Mouse (Mus musculus) subcutaneous adipose tissue, adult 2 months (tissue): Measurements from ENCODE around the gene Iqch. TPM values are rescaled to one million over a fixed set of nuclear protein-coding genes. Genes with fewer than 3 reads are reported as not detected.

Source experiments
- polyA plus RNA-seq: library from polyadenylated mRNA; depleted of rRNA; stranded (reverse); fragments of >200 nt; gene quantifications from 2 replicates; pipeline ENCODE4 v1.2.3, GENCODE M21; 2012; ENCODE audit warnings: low replicate concordance; rRNA removed

Iqch gene
- not detected in 2 replicates for polyA plus RNA-seq

GRCm38 (mm10) chr9:63602043-63602939 lies at the start of gene Iqch, which contains the start of gene Aagab:
TSS of gene Iqch (minus strand) at chr9:63602493.
TSS of gene Aagab (plus strand) at chr9:63602660.

GRCm38 (mm10) chr9:63398611-63399462 lies 203.5 kb downstream of the Iqch start, which contains the start of gene 2300009A05Rik:
TSS of gene 2300009A05Rik (minus strand) at chr9:63399246.

GRCm38 (mm10) chr9:63377270-63378142 lies 224.8 kb downstream of the Iqch start, which contains the start of gene Map2k5:
TSS of gene Map2k5 (minus strand) at chr9:63377902.

Other genes starting within 250 kb of the Iqch start
- 33.3 and 40.8 TPM in 2 replicates for gene Map2k5, start 224.6 kb downstream of the Iqch start, polyA plus RNA-seq
- 40.6 and 43.5 TPM in 2 replicates for gene 2300009A05Rik, start 203.2 kb downstream of the Iqch start, polyA plus RNA-seq
- 16.9 and 17.9 TPM in 2 replicates for gene Aagab, start 167 bp upstream of the Iqch start, polyA plus RNA-seq
- 23.8 and 47.5 TPM in 2 replicates for gene Smad3, start 155.5 kb upstream of the Iqch start, polyA plus RNA-seq